Mouse (Mus musculus): Measurements from ENCODE around the gene Cx3cr1. TPM values are rescaled to one million over a fixed set of nuclear protein-coding genes. Genes with fewer than 3 reads are reported as not detected.

Gene Cx3cr1
- polyA plus RNA-seq, 1 experiment = 0.04 TPM

GRCm38 (mm10) chr9:120009871-120010270 lies 59.8 kb downstream of the Cx3cr1 start:
- no peak for TF ChIP-seq MYOD1 (IDR thresholded peaks at IDR 0.05; ENCODE audit: control insufficient read depth, insufficient read length, low read depth)
- no peak for TF ChIP-seq CTCF (IDR thresholded peaks at IDR 0.05; ENCODE audit: control insufficient read depth, insufficient read depth, insufficient read length)
- Histone ChIP-seq H3K36me3 (ENCODE audit: control insufficient read depth, insufficient read depth) (no peaks in the 10 kb centered on the region), H3ac (ENCODE audit: control insufficient read depth, insufficient read length, low read depth) (no peak overlapping the region), H3K4me3 (ENCODE audit: insufficient read depth, poor library complexity, severe bottlenecking) (no peak overlapping the region), H3K79me3 (ENCODE audit: low read depth) (no peaks in the 10 kb centered on the region), H3K79me2 (ENCODE audit: control insufficient read depth, insufficient read depth) (no peaks in the 10 kb centered on the region), H3K27me3 (ENCODE audit: control insufficient read depth, insufficient read depth, insufficient read length) (no peaks in the 10 kb centered on the region)

- H3K79me3 ChIP-seq (ENCODE audit: low read depth) = no peaks in the 10 kb centered on the region
- TF ChIP-seq CTCF (IDR thresholded peaks at IDR 0.05; ENCODE audit: control insufficient read depth, insufficient read depth, insufficient read length) (no peak), MAX (IDR thresholded peaks at IDR 0.05) (no peak), MYOG (IDR thresholded peaks at IDR 0.05; ENCODE audit: control insufficient read depth, extremely low read depth, insufficient read length) (no peak), USF1 (IDR thresholded peaks at IDR 0.05; ENCODE audit: low read depth) (no peak), CEBPB (IDR thresholded peaks at IDR 0.05; ENCODE audit: low read depth) (no peak), FOSL1 (IDR thresholded peaks at IDR 0.05; ENCODE audit: insufficient read depth, low read length, poor library complexity, severe bottlenecking) (no peak), MYOD1 (IDR thresholded peaks at IDR 0.05; ENCODE audit: control insufficient read depth, insufficient read length, low read depth) (no peak)
- no peaks in the 10 kb centered on the region for H3K27me3 ChIP-seq (ENCODE audit: control insufficient read depth, insufficient read depth, insufficient read length)
- H3ac ChIP-seq (ENCODE audit: control insufficient read depth, insufficient read length, low read depth) = no peak overlapping the region
- no peak overlapping the region for H3K4me3 ChIP-seq (ENCODE audit: insufficient read depth, poor library complexity, severe bottlenecking)
- no peaks in the 10 kb centered on the region for H3K36me3 ChIP-seq (ENCODE audit: control insufficient read depth, insufficient read depth)
- no peaks in the 10 kb centered on the region for H3K79me2 ChIP-seq (ENCODE audit: control insufficient read depth, insufficient read depth)
These were observed 60.3 kb downstream of the Cx3cr1 start for GRCm38 (mm10) chr9:120009226-120009841.

GRCm38 (mm10) chr9:120007833-120008232 lies 61.8 kb downstream of the Cx3cr1 start:
- H3K79me2 ChIP-seq (ENCODE audit: control insufficient read depth, insufficient read depth) = no peaks in the 10 kb centered on the region
- H3K79me3 ChIP-seq (ENCODE audit: low read depth) = no peaks in the 10 kb centered on the region
- no peaks in the 10 kb centered on the region for H3K27me3 ChIP-seq (ENCODE audit: control insufficient read depth, insufficient read depth, insufficient read length)
- TF ChIP-seq FOSL1 (IDR thresholded peaks at IDR 0.05; ENCODE audit: insufficient read depth, low read length, poor library complexity, severe bottlenecking) (no peak), CEBPB (IDR thresholded peaks at IDR 0.05; ENCODE audit: low read depth) (no peak), CTCF (IDR thresholded peaks at IDR 0.05; ENCODE audit: control insufficient read depth, insufficient read depth, insufficient read length) (no peak), MAX (IDR thresholded peaks at IDR 0.05) (no peak), MYOG (IDR thresholded peaks at IDR 0.05; ENCODE audit: control insufficient read depth, extremely low read depth, insufficient read length) (no peak), USF1 (IDR thresholded peaks at IDR 0.05; ENCODE audit: low read depth) (no peak), MYOD1 (IDR thresholded peaks at IDR 0.05; ENCODE audit: control insufficient read depth, insufficient read length, low read depth) (no peak)
- no peaks in the 10 kb centered on the region for H3K36me3 ChIP-seq (ENCODE audit: control insufficient read depth, insufficient read depth)
- no peak overlapping the region for H3ac ChIP-seq (ENCODE audit: control insufficient read depth, insufficient read length, low read depth)
- H3K4me3 ChIP-seq (ENCODE audit: insufficient read depth, poor library complexity, severe bottlenecking) = no peak overlapping the region

- Histone ChIP-seq H3K79me2 (ENCODE audit: control insufficient read depth, insufficient read depth) (no peaks in the 10 kb centered on the region), H3K36me3 (ENCODE audit: control insufficient read depth, insufficient read depth) (no peaks in the 10 kb centered on the region), H3ac (ENCODE audit: control insufficient read depth, insufficient read length, low read depth) (no peak overlapping the region), H3K27me3 (ENCODE audit: control insufficient read depth, insufficient read depth, insufficient read length) (no peaks in the 10 kb centered on the region), H3K4me3 (ENCODE audit: insufficient read depth, poor library complexity, severe bottlenecking) (no peak overlapping the region), H3K79me3 (ENCODE audit: low read depth) (no peaks in the 10 kb centered on the region)
- no peak for TF ChIP-seq FOSL1 (IDR thresholded peaks at IDR 0.05; ENCODE audit: insufficient read depth, low read length, poor library complexity, severe bottlenecking)
- TF ChIP-seq CEBPB (IDR thresholded peaks at IDR 0.05; ENCODE audit: low read depth) = no peak
- no peak for TF ChIP-seq CTCF (IDR thresholded peaks at IDR 0.05; ENCODE audit: control insufficient read depth, insufficient read depth, insufficient read length)
- no peak for TF ChIP-seq USF1 (IDR thresholded peaks at IDR 0.05; ENCODE audit: low read depth)
- TF ChIP-seq MYOD1 (IDR thresholded peaks at IDR 0.05; ENCODE audit: control insufficient read depth, insufficient read length, low read depth) = no peak
- TF ChIP-seq MYOG (IDR thresholded peaks at IDR 0.05; ENCODE audit: control insufficient read depth, extremely low read depth, insufficient read length) = no peak
- no peak for TF ChIP-seq MAX (IDR thresholded peaks at IDR 0.05)
These were observed 63.7 kb downstream of the Cx3cr1 start for GRCm38 (mm10) chr9:120005936-120006335.

- Histone ChIP-seq H3K79me3 (ENCODE audit: low read depth) (no peaks in the 10 kb centered on the region), H3K79me2 (ENCODE audit: control insufficient read depth, insufficient read depth) (no peaks in the 10 kb centered on the region), H3ac (ENCODE audit: control insufficient read depth, insufficient read length, low read depth) (no peak overlapping the region), H3K36me3 (ENCODE audit: control insufficient read depth, insufficient read depth) (no peaks in the 10 kb centered on the region), H3K27me3 (ENCODE audit: control insufficient read depth, insufficient read depth, insufficient read length) (no peaks in the 10 kb centered on the region), H3K4me3 (ENCODE audit: insufficient read depth, poor library complexity, severe bottlenecking) (no peak overlapping the region)
- TF ChIP-seq CTCF (IDR thresholded peaks at IDR 0.05; ENCODE audit: control insufficient read depth, insufficient read depth, insufficient read length) = no peak
- no peak for TF ChIP-seq MAX (IDR thresholded peaks at IDR 0.05)
- no peak for TF ChIP-seq FOSL1 (IDR thresholded peaks at IDR 0.05; ENCODE audit: insufficient read depth, low read length, poor library complexity, severe bottlenecking)
- no peak for TF ChIP-seq CEBPB (IDR thresholded peaks at IDR 0.05; ENCODE audit: low read depth)
- no peak for TF ChIP-seq USF1 (IDR thresholded peaks at IDR 0.05; ENCODE audit: low read depth)
- TF ChIP-seq MYOG (IDR thresholded peaks at IDR 0.05; ENCODE audit: control insufficient read depth, extremely low read depth, insufficient read length) = no peak
- no peak for TF ChIP-seq MYOD1 (IDR thresholded peaks at IDR 0.05; ENCODE audit: control insufficient read depth, insufficient read length, low read depth)
These were observed 66.8 kb downstream of the Cx3cr1 start for GRCm38 (mm10) chr9:120002893-120003292.
